Mouse (Mus musculus) E14TG2a.4 (cell line): ENCODE measurements around the gene 1700008O03Rik.

Source experiments
- CTCF ChIP-seq: conservative IDR thresholded peaks from 2 replicates; pipeline ENCODE4 v1.5.1; 2014; ENCODE audit warnings: low read length
- POU5F1 ChIP-seq: IDR thresholded peaks from 2 replicates; pipeline ENCODE4 v1.6.1; 2014; ENCODE audit warnings: low read length, borderline replicate concordance

DNA sequence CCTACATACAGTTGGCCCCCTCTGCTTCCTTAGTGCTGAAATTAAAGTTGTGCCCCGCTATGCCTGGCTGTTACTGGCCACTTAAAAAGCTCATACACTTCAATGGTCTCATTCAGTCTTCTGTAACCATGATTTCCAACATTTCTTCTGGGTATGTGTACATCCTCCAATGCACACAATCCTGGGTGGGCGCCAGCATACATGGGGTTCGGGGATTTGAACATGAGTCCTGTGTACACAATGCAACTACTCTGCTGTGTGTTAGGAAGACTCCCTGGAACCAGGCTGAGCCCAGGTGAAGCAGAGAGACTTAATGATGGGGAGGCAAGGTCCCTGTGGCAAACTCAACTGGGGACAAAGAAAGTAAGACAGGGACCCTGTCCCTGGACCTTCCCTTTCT lies 9.8 kb downstream of the 1700008O03Rik start:
- TF ChIP-seq CTCF (no peak), POU5F1 (no peak)
